Mouse (Mus musculus): Measurements from ENCODE around the gene Zpr1.

Zpr1 gene

GRCm38 (mm10) chr9:46329801-46330585, 57.1 kb downstream of the Zpr1 start:
- no peak for DNase-seq

DNA sequence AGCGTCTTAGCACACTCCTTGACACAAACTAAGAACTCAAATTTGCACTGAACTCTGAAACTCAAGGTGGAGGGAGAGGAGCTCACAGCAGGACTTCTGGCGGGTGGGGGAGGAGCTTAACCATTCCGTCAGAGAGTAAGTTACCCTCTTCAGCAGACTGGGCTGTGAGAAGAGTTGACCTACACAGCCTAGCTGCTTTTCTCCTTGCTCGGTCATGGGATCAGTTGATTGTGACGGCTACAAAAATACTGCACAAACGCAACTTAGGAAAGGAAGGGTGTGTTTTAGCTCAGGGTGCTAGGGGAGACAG, 57.7 kb downstream of the Zpr1 start:
- DNase-seq: no peak

DNA sequence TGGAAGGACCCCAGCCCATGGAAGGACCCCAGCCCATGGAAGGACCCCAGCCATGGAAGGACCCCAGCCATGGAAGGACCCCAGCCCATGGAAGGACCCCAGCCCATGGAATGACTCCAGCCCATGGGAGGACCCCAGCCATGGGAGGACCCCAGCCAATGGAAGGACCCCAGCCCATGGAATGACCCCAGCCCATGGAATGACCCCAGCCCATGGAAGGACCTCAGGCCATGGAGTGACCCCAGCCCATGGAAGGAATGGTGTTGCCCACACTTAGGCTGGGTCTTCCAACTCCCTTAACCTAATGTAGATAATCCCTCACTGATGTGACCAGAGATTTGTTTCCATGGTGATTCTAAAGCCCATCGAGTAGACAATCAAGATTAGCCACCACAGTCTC, 58.4 kb downstream of the Zpr1 start:
- no peak for DNase-seq

Data from spleen, adult 18-20 months (tissue).